Mouse (Mus musculus) liver, adult 2 months (tissue): ENCODE measurements around the gene 1700017N19Rik. TPM values are rescaled to one million over a fixed set of nuclear protein-coding genes. Genes with fewer than 3 reads are reported as not detected.

ENCODE experiments used
- DNase-seq: peaks from one replicate; pipeline ENCODE4 v3.0.0-alpha.2; 2011; ENCODE audit warnings: low read depth, low spot score; ENCODE audit errors: extremely low read depth
- H3K27ac ChIP-seq: fragments of 200-500 bp; replicated peaks from 2 replicates; pipeline ENCODE4 v1.5.1; 2012; ENCODE audit warnings: low read depth, mild to moderate bottlenecking, control low read depth, inconsistent platforms, low read length; ENCODE audit not compliant: insufficient read depth
- H3K27me3 ChIP-seq: fragments of 200-500 bp; 2 replicates; pipeline ENCODE4 v1.6.1; 2012; ENCODE audit warnings: mild to moderate bottlenecking, moderate library complexity, low read length, inconsistent platforms; ENCODE audit not compliant: control insufficient read depth, insufficient read depth
- H3K36me3 ChIP-seq: fragments of 200-500 bp; 2 replicates; pipeline ENCODE4 v1.6.1; 2012; ENCODE audit warnings: low read length, inconsistent platforms; ENCODE audit not compliant: control insufficient read depth, insufficient read depth
- H3K4me1 ChIP-seq: fragments of 200-500 bp; 2 replicates; pipeline ENCODE4 v1.6.1; 2011; ENCODE audit warnings: low read length; ENCODE audit not compliant: control insufficient read depth, insufficient read depth
- H3K4me3 ChIP-seq: fragments of 200-500 bp; 2 replicates; pipeline ENCODE4 v1.5.1; 2011; ENCODE audit warnings: low read depth, mild to moderate bottlenecking, control low read depth, low read length, moderate library complexity; ENCODE audit not compliant: insufficient read depth
- H3K79me2 ChIP-seq: fragments of 200-500 bp; 2 replicates; pipeline ENCODE4 v1.6.1; 2012; ENCODE audit warnings: inconsistent platforms, mild to moderate bottlenecking, low read length, moderate library complexity; ENCODE audit not compliant: control insufficient read depth, insufficient read depth
- H3K9ac ChIP-seq: fragments of 200-500 bp; 2 replicates; pipeline ENCODE4 v1.6.1; 2012; ENCODE audit warnings: low read depth, mild to moderate bottlenecking, control low read depth, inconsistent platforms, low read length
- CTCF ChIP-seq: fragments of 200-500 bp; IDR thresholded peaks from 2 replicates; pipeline ENCODE4 v1.5.1; 2011; ENCODE audit warnings: low read depth, low read length, control low read depth
- POLR2A ChIP-seq: fragments of 200-500 bp; IDR thresholded peaks from 2 replicates; pipeline ENCODE4 v1.6.1; 2011; ENCODE audit warnings: low read length, control low read depth; ENCODE audit not compliant: insufficient read depth; ENCODE audit errors: extremely low read depth
- WGBS: fragments of 180-500 bp; shearing (Covaris S2); methylation state at CpG from one replicate; pipeline ENCODE4 v1.1.7; 2018; 5-methylcytosine and 5-hydroxymethylcytosine counted together
- polyA plus RNA-seq: library from polyadenylated mRNA; depleted of rRNA; stranded (reverse); fragments of >200 nt; gene quantifications from 2 replicates; pipeline ENCODE4 v1.2.3, GENCODE M21; 2012
- total RNA-seq: library from RNA; depleted of rRNA; stranded (reverse); fragments of >200 nt; gene quantifications from 2 replicates; pipeline ENCODE4 v1.2.3, GENCODE M21; 2014

The 1700017N19Rik gene
- total and polyA plus RNA-seq, 2 experiments = not detected

- Histone ChIP-seq H3K4me1 (no peaks in the 10 kb centered on the region), H3K79me2 (no peaks in the 10 kb centered on the region), H3K4me3 (no peak overlapping the region), H3K9ac (no peak overlapping the region), H3K27ac (no peak overlapping the region), H3K36me3 (no peaks in the 10 kb centered on the region), H3K27me3 (no peaks in the 10 kb centered on the region)
- TF ChIP-seq CTCF = no peak
- no peak for TF ChIP-seq POLR2A
- WGBS = 81% methylated on average over 9 of the region's 9 CpGs
- no peak for DNase-seq
Measured at GRCm38 (mm10) chr10:100603511-100603910, 13.2 kb downstream of the 1700017N19Rik start.

- Histone ChIP-seq H3K27ac (no peak overlapping the region), H3K79me2 (no peaks in the 10 kb centered on the region), H3K4me1 (no peaks in the 10 kb centered on the region), H3K27me3 (no peaks in the 10 kb centered on the region), H3K4me3 (no peak overlapping the region), H3K36me3 (no peaks in the 10 kb centered on the region), H3K9ac (no peak overlapping the region)
- DNase-seq = no peak
- WGBS = 68% methylated on average over 2 of the region's 2 CpGs
- TF ChIP-seq CTCF (no peak), POLR2A (no peak)
Measured at GRCm38 (mm10) chr10:100604254-100604653, 14.0 kb downstream of the 1700017N19Rik start.

GRCm38 (mm10) chr10:100617233-100617903, 27.1 kb downstream of the 1700017N19Rik start:
- no peaks in the 10 kb centered on the region for H3K36me3 ChIP-seq
- 71% methylated on average over 6 of the region's 6 CpGs for WGBS

GRCm38 (mm10) chr10:100619474-100619873, 29.2 kb downstream of the 1700017N19Rik start:
- Histone ChIP-seq H3K27me3 (no peaks in the 10 kb centered on the region), H3K27ac (no peak overlapping the region), H3K9ac (no peak overlapping the region), H3K79me2 (no peaks in the 10 kb centered on the region), H3K4me3 (no peak overlapping the region), H3K36me3 (no peaks in the 10 kb centered on the region), H3K4me1 (no peaks in the 10 kb centered on the region)
- DNase-seq = no peak
- TF ChIP-seq CTCF (no peak), POLR2A (no peak)
- WGBS = 87% methylated on average over 7 of the region's 7 CpGs

More at GRCm38 (mm10) chr10:100617233-100617903, 27.1 kb downstream of the 1700017N19Rik start:
- H3K9ac ChIP-seq = no peak overlapping the region
- no peak overlapping the region for H3K27ac ChIP-seq
- H3K79me2 ChIP-seq = no peaks in the 10 kb centered on the region
- no peaks in the 10 kb centered on the region for H3K4me1 ChIP-seq
- DNase-seq = no peak
- TF ChIP-seq POLR2A = no peak
- H3K27me3 ChIP-seq = no peaks in the 10 kb centered on the region
- no peak overlapping the region for H3K4me3 ChIP-seq

GRCm38 (mm10) chr10:100620040-100620439, 29.8 kb downstream of the 1700017N19Rik start:
- H3K79me2 ChIP-seq = no peaks in the 10 kb centered on the region
- no peak overlapping the region for H3K27ac ChIP-seq
- H3K27me3 ChIP-seq = no peaks in the 10 kb centered on the region
- no peak overlapping the region for H3K4me3 ChIP-seq
- H3K36me3 ChIP-seq = no peaks in the 10 kb centered on the region
- 87% methylated on average over 12 of the region's 12 CpGs for whole genome bisulfite sequencing
- H3K9ac ChIP-seq = no peak overlapping the region
- no peak for DNase-seq
- H3K4me1 ChIP-seq = no peaks in the 10 kb centered on the region
- TF ChIP-seq CTCF (no peak), POLR2A (no peak)

GRCm38 (mm10) chr10:100622494-100622893, 32.2 kb downstream of the 1700017N19Rik start:
- Histone ChIP-seq H3K9ac (no peak overlapping the region), H3K27ac (no peak overlapping the region), H3K79me2 (no peaks in the 10 kb centered on the region), H3K4me3 (no peak overlapping the region), H3K36me3 (no peaks in the 10 kb centered on the region), H3K4me1 (no peaks in the 10 kb centered on the region), H3K27me3 (no peaks in the 10 kb centered on the region)
- WGBS = 66% methylated on average over 3 of the region's 3 CpGs
- TF ChIP-seq CTCF = no peak
- no peak for TF ChIP-seq POLR2A
- DNase-seq = no peak
